Mouse (Mus musculus): ENCODE measurements around the gene Fshr.

Gene Fshr

DNA sequence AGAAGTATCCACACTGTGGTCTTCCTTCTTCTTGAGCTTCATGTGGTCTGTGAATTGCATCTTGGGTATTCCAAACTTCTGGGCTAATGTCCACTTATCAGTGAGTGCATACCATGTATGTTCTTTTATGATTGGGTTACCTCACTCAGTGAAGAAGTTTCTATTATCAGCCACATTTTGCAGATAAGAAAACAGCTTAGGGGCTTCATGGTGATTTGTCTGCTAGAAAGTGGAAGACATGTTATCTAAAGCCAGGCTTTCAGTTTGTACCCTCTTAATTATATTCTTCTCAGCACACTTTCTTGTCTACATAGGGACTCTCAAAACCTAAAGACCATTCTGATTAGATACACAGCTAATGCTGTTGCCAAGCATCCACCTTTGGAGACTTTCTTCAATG is 165.8 kb downstream of the Fshr start:
- DNase-seq (ENCODE audit: extremely low spot score): no peak

DNA sequence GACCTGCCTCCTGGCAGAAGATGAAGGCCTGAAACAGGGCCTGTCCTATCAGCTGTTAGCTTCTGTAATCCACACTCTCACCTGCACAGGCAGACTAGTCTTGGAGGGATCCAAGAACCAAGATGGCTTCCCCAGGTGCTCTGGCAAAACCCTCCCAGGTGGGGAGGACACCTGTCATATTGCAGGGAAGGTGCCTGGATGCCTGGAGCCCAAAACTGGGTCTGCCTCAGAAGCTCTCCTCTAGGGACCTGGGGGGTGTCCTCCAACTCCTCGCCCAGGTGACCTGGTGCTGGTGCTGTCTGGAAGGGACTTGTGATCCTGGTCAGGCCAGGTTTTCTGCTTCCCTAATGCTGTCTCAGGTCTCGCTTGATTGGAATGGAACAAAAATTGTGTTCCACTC is 167.5 kb downstream of the Fshr start:
- no peak for DNase-seq (ENCODE audit: extremely low spot score)

DNA sequence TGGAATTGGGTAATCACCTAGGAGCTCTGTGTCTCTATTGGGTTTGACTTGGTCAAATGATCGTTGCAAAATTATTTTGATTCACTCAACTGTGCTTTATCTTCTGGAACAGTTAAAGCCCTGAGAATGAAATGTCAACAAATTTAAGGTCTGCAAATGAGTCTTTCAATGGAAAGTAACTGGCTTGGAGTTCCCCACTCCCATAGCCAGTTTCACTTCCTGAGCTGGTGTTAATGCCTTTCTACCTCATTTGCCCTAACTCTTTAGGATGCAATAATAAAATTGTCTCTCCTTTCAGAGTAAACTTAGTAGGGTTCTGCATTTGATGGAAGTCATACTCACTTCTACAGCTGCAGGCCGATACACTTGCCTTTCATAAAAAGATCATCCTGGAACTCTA is 181.0 kb downstream of the Fshr start:
- no peak for DNase-seq (ENCODE audit: extremely low spot score)

DNA sequence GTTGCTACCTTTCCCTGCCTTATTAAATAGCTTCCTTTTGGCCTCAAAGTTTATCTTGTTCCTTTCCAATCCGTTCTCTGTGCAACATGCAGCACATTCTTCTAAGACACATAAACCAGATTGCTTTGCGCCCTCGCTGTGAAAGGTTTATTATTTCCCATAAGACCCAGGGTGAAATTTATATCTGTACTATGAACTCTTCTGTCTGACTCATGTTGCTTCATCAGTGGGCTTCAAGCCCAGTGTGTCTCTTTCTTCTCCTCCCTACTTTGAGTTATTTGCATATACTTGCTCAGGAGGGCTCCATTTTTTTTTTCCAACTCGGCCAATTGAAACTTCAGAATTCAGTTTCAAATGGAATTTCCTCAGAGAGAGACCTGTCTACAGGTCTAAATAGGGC is 183.5 kb downstream of the Fshr start:
- no peak for DNase-seq (ENCODE audit: extremely low spot score)

DNA sequence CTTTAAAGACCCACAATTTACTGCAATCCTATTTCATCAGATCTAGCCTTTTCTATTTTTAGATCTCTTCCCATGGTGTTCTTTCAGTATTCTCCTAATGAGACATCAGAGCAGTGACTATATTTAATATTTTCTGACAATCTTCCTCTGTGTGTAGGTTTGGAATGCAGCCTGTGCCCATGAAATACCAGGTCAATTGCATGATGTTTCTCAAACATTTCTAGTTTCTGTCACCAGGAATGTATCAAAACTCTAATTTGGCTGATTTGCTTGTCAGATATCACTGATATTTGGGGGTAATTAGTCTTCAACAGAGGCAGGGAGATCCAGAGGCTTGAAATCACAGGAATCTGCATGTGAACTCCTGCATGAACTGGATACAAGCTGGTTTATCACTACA is 186.8 kb downstream of the Fshr start:
- no peak for DNase-seq (ENCODE audit: extremely low spot score)

DNA sequence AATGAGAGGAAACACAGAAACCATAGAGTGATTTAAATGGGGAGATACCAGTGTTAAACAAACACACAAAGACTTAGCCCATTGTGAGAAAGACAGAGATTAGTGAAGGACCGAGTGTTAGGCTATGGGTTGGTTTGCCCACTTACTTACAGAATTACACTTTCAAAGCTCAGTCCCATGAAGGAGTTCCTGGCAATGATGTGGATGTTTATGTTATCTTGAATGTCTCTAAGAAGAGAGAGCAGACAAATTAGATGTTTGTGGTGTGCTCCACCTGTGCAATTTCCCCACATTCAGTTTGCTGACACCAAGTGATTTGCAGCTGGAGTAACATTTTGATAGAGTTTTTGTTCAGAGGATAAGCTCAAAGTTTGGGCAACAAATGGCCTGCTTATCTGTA is 191.4 kb downstream of the Fshr start:
- no peak for DNase-seq (ENCODE audit: extremely low spot score)

DNA sequence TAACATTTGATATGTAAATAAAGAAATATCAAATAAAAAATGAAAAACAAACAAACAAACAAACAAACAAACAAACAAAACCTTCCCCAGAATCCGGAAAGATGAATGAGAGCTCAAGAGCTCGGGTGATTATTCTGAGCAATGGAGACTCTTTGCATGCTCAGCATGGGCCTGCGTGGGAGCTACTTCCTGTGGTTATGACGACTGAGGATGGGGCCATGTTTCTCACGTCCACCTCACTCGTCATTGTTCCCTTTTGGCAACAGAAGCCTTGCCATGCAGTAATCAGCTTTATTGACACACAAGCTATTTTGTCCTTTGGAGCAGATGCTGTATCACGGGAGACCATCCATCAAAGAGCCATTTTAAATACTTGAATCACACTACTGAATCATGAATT is 191.8 kb downstream of the Fshr start:
- no peak for DNase-seq (ENCODE audit: extremely low spot score)

DNA sequence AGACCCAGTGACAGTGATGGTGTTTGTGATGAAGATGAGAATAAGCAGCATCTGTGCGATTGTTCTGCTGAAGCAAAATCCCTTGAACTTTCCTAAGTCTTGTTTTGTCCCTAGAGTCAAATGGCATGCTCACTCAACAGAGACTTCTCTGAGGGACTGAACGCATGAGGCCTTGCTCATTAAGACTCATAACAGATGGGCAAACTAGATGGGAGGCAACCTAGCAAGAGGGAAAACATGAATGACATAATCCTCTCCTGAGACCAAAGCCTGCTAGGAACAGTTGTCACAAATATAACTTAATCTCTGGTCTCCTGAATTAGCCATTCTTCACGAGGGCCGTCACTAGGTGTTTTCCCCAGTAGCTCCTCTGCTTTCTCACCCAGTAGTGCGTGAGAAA is 194.5 kb downstream of the Fshr start:
- no peak for DNase-seq (ENCODE audit: extremely low spot score)

DNA sequence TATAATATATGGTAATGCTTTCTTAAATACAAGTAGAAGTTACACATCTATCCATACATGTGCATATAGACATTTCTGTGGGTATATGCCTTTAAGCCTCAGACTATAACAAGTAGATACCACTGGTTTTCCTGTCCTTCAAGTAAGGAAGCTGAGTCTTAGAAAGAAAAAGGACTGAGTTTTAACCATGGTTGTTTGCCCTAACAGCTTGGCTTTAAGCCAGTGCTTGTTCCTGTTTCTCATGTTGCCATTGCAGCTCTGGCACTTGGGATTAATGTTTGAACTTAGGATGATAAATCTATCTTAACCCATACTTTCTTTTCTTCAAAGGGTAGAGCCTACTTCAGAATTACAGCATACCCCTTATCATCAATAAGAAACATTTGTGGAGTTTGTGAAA is 200.6 kb downstream of the Fshr start:
- no peak for DNase-seq (ENCODE audit: extremely low spot score)

DNA sequence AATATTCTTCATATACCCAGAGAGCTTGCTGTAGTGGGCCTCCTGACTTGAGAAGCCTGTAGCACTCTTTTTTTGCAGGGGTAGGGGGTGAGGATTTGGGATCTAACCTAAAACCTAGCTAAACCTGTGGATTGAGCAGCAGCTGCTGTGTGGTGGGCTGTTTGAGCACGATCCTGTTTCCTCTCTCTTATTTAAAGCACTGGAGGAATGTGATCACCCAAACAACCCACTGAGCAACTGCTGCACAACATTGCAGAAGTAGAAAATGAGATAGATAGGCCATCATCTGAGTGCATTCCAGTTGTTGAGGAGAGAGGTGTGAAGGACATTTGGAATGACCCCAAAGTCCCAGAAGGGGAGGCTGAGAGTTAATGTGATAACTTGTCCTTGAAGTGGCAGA is 202.2 kb downstream of the Fshr start:
- no peak for DNase-seq (ENCODE audit: extremely low spot score)

DNA sequence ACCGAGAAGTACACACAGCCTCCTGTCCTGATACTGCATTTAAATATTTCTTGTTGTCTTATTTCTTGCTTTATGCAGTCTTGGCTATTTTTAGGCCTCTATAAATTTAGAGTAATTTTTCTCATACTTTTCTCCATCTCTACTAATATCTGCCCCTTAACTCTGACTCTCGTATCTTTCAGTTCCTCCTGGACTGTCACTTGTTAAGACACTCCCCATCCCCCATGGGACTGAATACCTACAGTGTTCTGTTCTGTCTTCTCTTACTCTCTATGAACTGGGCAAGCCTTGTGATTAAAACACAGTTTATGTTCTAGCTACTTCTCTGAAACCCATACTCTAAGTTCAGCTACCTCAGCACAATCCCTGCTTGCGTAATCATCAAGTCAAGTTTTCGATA is 209.2 kb downstream of the Fshr start:
- no peak for DNase-seq (ENCODE audit: extremely low spot score)

DNA sequence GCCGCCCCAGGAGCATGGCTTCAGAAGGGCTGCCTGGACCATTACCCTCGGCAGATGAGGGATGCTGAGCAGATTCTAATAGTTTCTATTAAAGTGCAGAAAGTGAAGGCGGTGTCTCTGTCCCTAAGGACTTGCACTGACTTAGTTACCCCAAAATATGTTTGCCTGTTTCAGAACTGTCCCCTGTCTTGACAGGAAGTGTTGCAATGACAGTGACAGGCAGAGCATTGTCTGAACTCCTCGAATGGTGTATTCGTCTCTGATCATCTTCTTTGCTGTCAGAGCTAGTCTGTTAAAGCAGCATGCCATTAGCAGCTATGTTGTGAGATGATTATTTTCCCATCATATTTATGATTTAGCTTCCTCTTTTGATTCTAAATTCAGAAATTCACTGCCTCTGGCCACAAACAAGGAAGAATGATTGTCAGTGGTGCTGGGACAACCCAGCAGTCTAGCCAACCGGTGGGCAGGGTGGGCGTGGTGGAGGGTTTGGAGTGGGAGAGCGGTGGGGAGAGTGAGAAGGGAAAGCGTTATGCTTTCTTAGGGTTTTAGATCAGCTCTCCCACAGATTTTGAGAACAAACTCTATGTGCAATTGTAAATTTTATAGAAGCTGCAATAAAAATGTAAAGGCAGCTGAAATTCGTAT is 219.6 kb downstream of the Fshr start:
- DNase-seq (ENCODE audit: extremely low spot score): no peak

DNA sequence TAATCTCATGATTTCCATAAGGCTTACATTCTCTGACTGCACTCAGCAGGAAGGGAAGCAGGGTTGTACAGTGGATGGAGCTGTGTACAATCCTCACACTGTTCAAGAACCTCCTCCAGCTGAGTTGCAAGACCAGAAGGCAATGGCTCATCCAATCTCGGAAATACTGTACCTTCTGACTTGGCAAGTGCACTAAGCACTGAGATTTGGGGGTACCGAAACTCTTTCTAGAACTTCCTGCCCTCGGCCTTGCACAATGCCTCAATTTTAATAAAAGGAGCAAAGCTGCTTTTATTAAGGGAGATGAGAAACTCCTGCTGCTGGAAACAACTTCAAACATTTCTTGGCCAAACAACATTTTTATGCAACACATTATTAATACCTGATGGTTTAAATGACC is 225.9 kb downstream of the Fshr start:
- no peak for DNase-seq (ENCODE audit: extremely low spot score)

DNA sequence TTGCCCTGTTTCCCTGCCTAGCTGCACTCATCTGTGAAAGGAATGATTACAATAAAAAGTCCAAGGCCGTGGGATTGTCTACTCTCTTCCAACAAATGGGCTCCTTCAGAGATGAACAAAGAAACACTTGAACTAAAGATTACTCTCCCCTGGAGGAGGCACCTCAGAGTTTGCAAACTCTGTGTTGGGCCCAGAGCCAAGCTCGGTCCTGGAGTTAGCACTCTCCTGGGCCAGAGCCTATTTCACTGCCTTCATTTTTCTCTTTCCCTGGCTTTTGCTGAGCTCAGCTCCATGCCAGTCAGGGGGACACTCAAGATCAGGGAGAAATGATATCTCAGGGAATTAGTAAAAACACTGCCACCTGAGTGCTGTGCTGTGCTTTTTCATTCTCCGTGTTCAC is 234.4 kb downstream of the Fshr start:
- no peak for DNase-seq (ENCODE audit: extremely low spot score)

DNA sequence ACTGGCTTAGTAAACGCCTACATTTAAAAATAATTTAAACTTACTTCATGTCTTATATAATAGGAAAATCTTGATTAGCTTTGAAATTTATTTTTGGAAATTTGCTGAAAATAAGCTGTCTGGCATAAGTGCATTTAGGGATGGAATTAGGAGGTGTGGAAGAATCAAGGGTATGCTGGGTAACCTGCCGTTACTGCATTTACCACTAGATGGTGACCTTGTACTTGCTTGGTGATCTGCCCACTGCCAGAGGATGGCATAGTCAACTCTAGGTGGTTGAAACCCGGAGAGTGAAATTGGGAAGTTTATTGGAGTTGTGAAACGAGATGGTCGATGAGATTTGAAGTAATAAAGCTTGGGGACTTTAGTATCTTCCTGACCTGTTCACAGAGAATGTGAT is 246.5 kb downstream of the Fshr start:
- peak; percentile 42 for DNase-seq (ENCODE audit: extremely low spot score)

DNA sequence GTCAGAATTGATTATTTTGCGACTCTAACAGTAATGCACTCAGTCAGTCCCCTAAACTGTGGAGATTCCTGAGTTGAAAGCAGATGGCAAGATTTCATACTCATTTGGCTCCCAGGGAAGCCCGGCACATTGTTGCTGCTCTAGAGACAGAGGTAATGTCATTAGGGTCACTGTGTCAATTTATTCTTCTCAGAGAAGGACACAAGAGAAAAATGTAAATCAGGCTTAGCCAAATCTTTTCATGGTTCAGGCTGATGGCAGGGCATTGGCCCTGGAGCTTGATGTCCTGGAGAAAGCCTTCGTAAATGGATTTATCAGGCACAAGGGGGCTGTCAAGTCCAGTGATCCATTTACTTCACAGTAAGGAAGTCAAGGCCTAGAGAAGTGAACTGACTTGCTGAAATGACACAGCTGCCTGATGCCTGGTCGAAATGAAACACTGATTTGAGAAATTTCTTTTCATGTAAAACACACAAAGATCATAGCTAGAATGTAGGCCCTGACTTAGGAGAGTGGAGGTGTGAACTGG is 262.3 kb downstream of the Fshr start:
- peak; percentile 65 for DNase-seq (ENCODE audit: extremely low spot score)

DNA sequence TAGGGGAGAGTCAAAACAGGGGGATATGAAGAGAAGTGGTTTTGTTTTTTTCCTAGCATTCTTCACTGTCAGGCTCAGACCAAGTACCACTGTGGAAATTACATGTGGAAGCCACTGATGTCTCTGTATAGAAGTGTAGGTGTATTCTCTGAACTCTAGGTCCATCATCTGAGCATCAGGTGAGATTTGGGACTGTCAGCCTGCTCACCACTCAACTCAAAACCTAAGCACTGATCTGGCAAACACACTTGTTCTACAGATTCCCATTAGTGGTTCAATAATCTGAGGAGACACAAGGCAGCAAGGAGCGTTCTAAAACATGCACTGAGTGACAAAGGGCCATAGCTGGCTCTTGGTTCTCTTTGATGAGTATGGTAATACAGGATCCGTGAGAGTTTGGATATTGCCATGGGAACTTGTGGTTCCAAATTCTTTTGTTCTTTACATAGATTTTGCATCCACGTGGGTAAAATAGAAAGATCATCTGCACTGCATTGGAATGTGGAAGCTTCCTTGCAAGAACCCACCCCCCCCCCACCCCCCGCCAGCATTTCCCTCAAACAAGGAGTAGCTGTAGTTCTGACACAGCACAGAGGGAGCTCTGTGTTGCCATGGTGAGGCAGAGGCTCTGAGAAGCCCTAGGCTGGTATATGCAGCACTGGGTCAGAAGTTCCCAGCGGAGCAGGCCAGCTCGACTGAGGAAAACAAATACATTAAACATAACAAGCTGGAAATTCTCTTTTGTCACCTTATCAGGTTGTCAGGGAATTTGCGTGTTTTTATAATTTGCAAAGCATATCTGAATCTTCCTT is 262.9 kb downstream of the Fshr start:
- DNase-seq (ENCODE audit: extremely low spot score): peak; percentile 60

DNA sequence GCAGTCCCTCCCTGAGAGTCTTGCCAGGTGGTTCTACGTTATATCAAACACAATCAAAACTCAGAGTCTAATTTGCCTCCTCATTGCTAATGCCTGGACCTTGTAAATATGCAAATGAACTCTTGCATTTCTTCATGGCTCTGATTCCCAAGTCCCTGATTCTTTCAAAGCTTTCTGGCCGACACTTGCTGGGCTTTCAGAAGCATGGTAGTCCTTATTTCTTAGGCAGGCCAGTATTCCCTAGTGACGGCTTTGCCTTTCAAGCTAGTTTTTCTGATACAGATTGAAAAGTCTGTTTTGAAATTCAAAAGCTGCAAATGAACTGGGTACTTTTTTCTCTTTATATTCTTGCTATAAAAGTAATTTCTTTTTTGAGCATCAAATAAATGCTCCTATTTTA is 263.5 kb downstream of the Fshr start:
- no peak for DNase-seq (ENCODE audit: extremely low spot score)

All from embryo, embryonic 9.5 days (tissue).